Mouse (Mus musculus) cerebellum, adult 2 months (tissue): ENCODE measurements at regions not wholly inside any gene's neighbourhood (a gene's known extent, or its start where the extent isn't known, plus 50 kb on each side); places are given as distances from the start of the nearest gene placed in this dataset.
"Not testable (repeated sequence)": the region's sequence is repeated elsewhere in the genome, so short reads cannot be mapped to it uniquely, and the experiment has no call there.

Experiments
- DNase-seq, 2 experiments: peaks; one replicate each; pipeline ENCODE4 v3.0.0; 2021
- H3K27ac ChIP-seq: fragments of 200-500 bp; 2 replicates; pipeline ENCODE4 v1.5.1; 2012; ENCODE audit warnings: low read length, control low read depth, inconsistent platforms; ENCODE audit not compliant: insufficient read depth
- H3K27me3 ChIP-seq: fragments of 200-500 bp; 2 replicates; pipeline ENCODE4 v1.6.1; 2012; ENCODE audit warnings: inconsistent platforms, mild to moderate bottlenecking, low read length, moderate library complexity; ENCODE audit not compliant: control insufficient read depth, insufficient read depth
- H3K4me1 ChIP-seq: fragments of 200-500 bp; 2 replicates; pipeline ENCODE4 v1.6.1; 2011; ENCODE audit warnings: low read length; ENCODE audit not compliant: control insufficient read depth, insufficient read depth
- H3K4me3 ChIP-seq: fragments of 200-500 bp; replicated peaks from 2 replicates; pipeline ENCODE3; 2011; ENCODE audit warnings: mild to moderate bottlenecking, low read depth, low read length, control low read depth; ENCODE audit not compliant: insufficient read depth
- WGBS: fragments of 180-500 bp; shearing (Covaris S2); methylation state at CpG from one replicate; pipeline ENCODE4 v1.1.7; 2018; 5-methylcytosine and 5-hydroxymethylcytosine counted together

DNA sequence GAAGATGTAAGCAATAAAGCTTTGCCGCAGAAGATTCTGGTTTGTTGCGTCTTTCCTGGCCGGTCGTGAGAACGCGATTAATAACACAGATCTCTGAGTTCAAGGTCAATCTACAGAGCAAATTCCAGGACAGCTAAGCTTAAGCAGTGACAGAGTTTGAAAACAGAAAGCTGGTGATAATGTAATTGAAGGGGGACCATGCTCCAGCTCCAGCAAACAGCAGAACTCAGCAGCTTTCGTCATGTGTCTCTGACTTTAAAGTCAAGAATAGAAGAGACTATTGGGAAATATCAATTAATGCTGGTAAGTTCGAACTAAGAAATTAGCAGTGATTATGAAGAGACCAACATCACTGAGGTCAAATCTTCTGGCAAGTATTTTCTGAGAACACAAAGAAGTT is 251.2 kb downstream of the Btbd35f27 start:
- not testable (repeated sequence) for H3K4me1 ChIP-seq, H3K4me3 ChIP-seq, H3K27ac ChIP-seq, H3K27me3 ChIP-seq
- 91% methylated on average over 8 of the region's 8 CpGs for WGBS
- peak in 1 of 2 experiments; percentile 1 for DNase-seq
